Mouse (Mus musculus): ENCODE measurements at regions not wholly inside any gene's neighbourhood (a gene's known extent, or its start where the extent isn't known, plus 50 kb on each side); places are given as distances from the start of the nearest gene placed in this dataset.

- Histone ChIP-seq H3K4me3 (replicated peaks) (no peak overlapping the region), H3K27me3 (ENCODE audit: control insufficient read depth) (no peaks in the 10 kb centered on the region), H3K9me3 (ENCODE audit: control insufficient read depth, low read length) (no peaks in the 10 kb centered on the region), H3K4me1 (ENCODE audit: control insufficient read depth) (no peaks in the 10 kb centered on the region), H3K36me3 (ENCODE audit: control insufficient read depth) (no peaks in the 10 kb centered on the region)
- TF ChIP-seq TAL1 (IDR thresholded peaks at IDR 0.05; ENCODE audit: low read length) (no peak), GATA1 (IDR thresholded peaks at IDR 0.05; ENCODE audit: low read length) (no peak)
These were observed 253.4 kb downstream of the Kcnrg start for GRCm38 (mm10) chr14:61860688-61861087.

- no peaks in the 10 kb centered on the region for H3K4me1 ChIP-seq (ENCODE audit: control insufficient read depth)
- no peaks in the 10 kb centered on the region for H3K27me3 ChIP-seq (ENCODE audit: control insufficient read depth)
- H3K36me3 ChIP-seq (ENCODE audit: control insufficient read depth) = no peaks in the 10 kb centered on the region
- TF ChIP-seq TAL1 (IDR thresholded peaks at IDR 0.05; ENCODE audit: low read length) (no peak), GATA1 (IDR thresholded peaks at IDR 0.05; ENCODE audit: low read length) (no peak)
- H3K4me3 ChIP-seq (replicated peaks) = no peak overlapping the region
- H3K9me3 ChIP-seq (ENCODE audit: control insufficient read depth, low read length) = no peaks in the 10 kb centered on the region
These were observed 254.2 kb downstream of the Kcnrg start for GRCm38 (mm10) chr14:61861357-61861958.

- no peaks in the 10 kb centered on the region for H3K4me1 ChIP-seq (ENCODE audit: control insufficient read depth)
These were observed 255.7 kb downstream of the Kcnrg start for GRCm38 (mm10) chr14:61862931-61863330.

GRCm38 (mm10) chr14:61863475-61863874, 256.2 kb downstream of the Kcnrg start:
- TF ChIP-seq GATA1 (IDR thresholded peaks at IDR 0.05; ENCODE audit: low read length) (no peak), TAL1 (IDR thresholded peaks at IDR 0.05; ENCODE audit: low read length) (no peak)
- Histone ChIP-seq H3K4me1 (ENCODE audit: control insufficient read depth) (no peaks in the 10 kb centered on the region), H3K27me3 (ENCODE audit: control insufficient read depth) (no peaks in the 10 kb centered on the region), H3K4me3 (replicated peaks) (no peak overlapping the region), H3K36me3 (ENCODE audit: control insufficient read depth) (no peaks in the 10 kb centered on the region), H3K9me3 (ENCODE audit: control insufficient read depth, low read length) (no peaks in the 10 kb centered on the region)

More at GRCm38 (mm10) chr14:61862931-61863330, 255.7 kb downstream of the Kcnrg start:
- Histone ChIP-seq H3K36me3 (ENCODE audit: control insufficient read depth) (no peaks in the 10 kb centered on the region), H3K9me3 (ENCODE audit: control insufficient read depth, low read length) (no peaks in the 10 kb centered on the region), H3K27me3 (ENCODE audit: control insufficient read depth) (no peaks in the 10 kb centered on the region), H3K4me3 (replicated peaks) (no peak overlapping the region)
- no peak for TF ChIP-seq TAL1 (IDR thresholded peaks at IDR 0.05; ENCODE audit: low read length)
- TF ChIP-seq GATA1 (IDR thresholded peaks at IDR 0.05; ENCODE audit: low read length) = no peak

GRCm38 (mm10) chr14:61866532-61867268, 259.4 kb downstream of the Kcnrg start:
- H3K4me3 ChIP-seq (replicated peaks) = no peak overlapping the region
- TF ChIP-seq TAL1 (IDR thresholded peaks at IDR 0.05; ENCODE audit: low read length) = no peak
- TF ChIP-seq GATA1 (IDR thresholded peaks at IDR 0.05; ENCODE audit: low read length) = no peak
- H3K36me3 ChIP-seq (ENCODE audit: control insufficient read depth) = no peaks in the 10 kb centered on the region
- H3K9me3 ChIP-seq (ENCODE audit: control insufficient read depth, low read length) = no peaks in the 10 kb centered on the region
- no peaks in the 10 kb centered on the region for H3K4me1 ChIP-seq (ENCODE audit: control insufficient read depth)
- no peaks in the 10 kb centered on the region for H3K27me3 ChIP-seq (ENCODE audit: control insufficient read depth)

GRCm38 (mm10) chr14:61874206-61874605, 266.9 kb downstream of the Kcnrg start:
- Histone ChIP-seq H3K4me3 (replicated peaks) (no peak overlapping the region), H3K36me3 (ENCODE audit: control insufficient read depth) (no peaks in the 10 kb centered on the region), H3K4me1 (ENCODE audit: control insufficient read depth) (no peaks in the 10 kb centered on the region), H3K9me3 (ENCODE audit: control insufficient read depth, low read length) (no peaks in the 10 kb centered on the region), H3K27me3 (ENCODE audit: control insufficient read depth) (no peaks in the 10 kb centered on the region)
- no peak for TF ChIP-seq TAL1 (IDR thresholded peaks at IDR 0.05; ENCODE audit: low read length)
- no peak for TF ChIP-seq GATA1 (IDR thresholded peaks at IDR 0.05; ENCODE audit: low read length)

GRCm38 (mm10) chr14:61879416-61879815, 272.2 kb downstream of the Kcnrg start:
- Histone ChIP-seq H3K27me3 (ENCODE audit: control insufficient read depth) (no peaks in the 10 kb centered on the region), H3K36me3 (ENCODE audit: control insufficient read depth) (no peaks in the 10 kb centered on the region), H3K9me3 (ENCODE audit: control insufficient read depth, low read length) (no peaks in the 10 kb centered on the region), H3K4me1 (ENCODE audit: control insufficient read depth) (no peaks in the 10 kb centered on the region), H3K4me3 (replicated peaks) (no peak overlapping the region)
- no peak for TF ChIP-seq TAL1 (IDR thresholded peaks at IDR 0.05; ENCODE audit: low read length)
- no peak for TF ChIP-seq GATA1 (IDR thresholded peaks at IDR 0.05; ENCODE audit: low read length)

GRCm38 (mm10) chr14:61880514-61881259, 273.4 kb downstream of the Kcnrg start:
- Histone ChIP-seq H3K27me3 (ENCODE audit: control insufficient read depth) (no peaks in the 10 kb centered on the region), H3K4me1 (ENCODE audit: control insufficient read depth) (no peaks in the 10 kb centered on the region)

More at GRCm38 (mm10) chr14:61880514-61881259, 273.4 kb downstream of the Kcnrg start:
- Histone ChIP-seq H3K9me3 (ENCODE audit: control insufficient read depth, low read length) (no peaks in the 10 kb centered on the region), H3K4me3 (replicated peaks) (no peak overlapping the region), H3K36me3 (ENCODE audit: control insufficient read depth) (no peaks in the 10 kb centered on the region)
- no peak for TF ChIP-seq GATA1 (IDR thresholded peaks at IDR 0.05; ENCODE audit: low read length)
- TF ChIP-seq TAL1 (IDR thresholded peaks at IDR 0.05; ENCODE audit: low read length) = no peak

All from erythroblast, embryonic 14.5 days (primary cell).